Mouse (Mus musculus): ENCODE measurements around the gene Syt16. TPM values are rescaled to one million over a fixed set of nuclear protein-coding genes. Genes with fewer than 3 reads are reported as not detected.

Syt16 gene
- polyA plus RNA-seq, 1 experiment, result not detected

DNA sequence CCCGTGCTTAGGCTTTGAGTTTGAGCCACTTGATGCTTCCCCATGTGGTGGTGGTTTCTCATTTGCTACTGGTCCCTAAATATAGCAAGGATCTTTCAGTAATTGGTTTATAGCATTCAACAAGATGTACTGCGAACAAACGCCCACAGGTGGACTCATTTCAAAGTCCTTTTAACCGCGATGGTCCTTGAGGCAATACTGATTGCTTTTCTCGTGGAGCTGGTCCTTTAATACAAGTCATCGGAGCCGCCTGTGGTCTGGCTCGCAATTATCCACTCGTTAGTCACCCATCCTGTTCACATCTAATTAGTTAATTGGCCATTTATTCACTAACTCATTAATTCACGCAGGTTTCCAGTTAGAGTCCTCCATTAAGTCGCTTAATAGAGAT, 560 bp upstream of the Syt16 start:
- H3K4me3 ChIP-seq (ENCODE audit: insufficient read depth, low read length), result no peak overlapping the region
- no peak overlapping the region for H3K27ac ChIP-seq (ENCODE audit: insufficient read depth, low read length)
- no peaks in the 10 kb centered on the region for H3K4me1 ChIP-seq (ENCODE audit: control insufficient read depth, insufficient read depth, low read length)
- TF ChIP-seq POLR2A (IDR thresholded peaks at IDR 0.05; ENCODE audit: low read depth, low read length) (no peak), CTCF (IDR thresholded peaks at IDR 0.05; ENCODE audit: borderline replicate concordance, insufficient read depth, low read length) (no peak)

DNA sequence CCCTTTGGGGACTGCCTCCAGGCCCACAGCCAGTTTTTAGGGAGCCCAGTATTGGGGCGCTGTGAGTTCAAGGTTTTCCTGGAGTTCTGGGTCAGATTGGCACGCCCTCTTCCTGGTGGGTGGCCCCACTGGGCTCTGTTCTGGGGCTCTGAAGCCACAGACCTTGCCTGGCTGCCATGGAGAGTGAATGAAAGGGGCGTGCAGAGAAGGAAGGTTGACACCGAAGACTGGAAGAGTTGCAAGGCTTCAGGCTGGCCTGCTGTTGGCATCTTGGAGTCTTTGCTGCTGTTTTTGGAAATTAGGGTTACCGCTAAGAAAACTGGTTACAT, 631 bp downstream of the Syt16 start:
- H3K27ac ChIP-seq (ENCODE audit: insufficient read depth, low read length), result no peak overlapping the region

DNA sequence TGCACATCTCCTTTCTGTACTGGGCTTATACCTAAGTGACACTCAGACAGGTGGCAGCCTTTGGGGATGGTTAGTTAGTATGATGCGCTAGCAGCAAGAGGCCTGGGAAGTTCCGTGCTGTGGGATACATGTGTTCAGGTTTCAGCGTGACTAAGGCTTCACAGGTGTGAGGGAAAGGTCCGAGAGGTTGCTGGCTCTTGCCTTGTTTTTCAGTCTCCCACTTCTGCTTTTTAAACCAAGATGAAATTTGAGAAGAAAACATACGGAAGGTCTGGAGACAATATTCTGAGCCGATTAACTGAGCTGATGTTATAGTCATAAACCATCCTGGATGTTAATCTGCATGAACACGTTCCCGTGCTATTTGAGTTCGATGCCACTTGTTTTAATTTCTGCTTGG, 5.0 kb downstream of the Syt16 start:
- TF ChIP-seq POLR2A (IDR thresholded peaks at IDR 0.05; ENCODE audit: low read depth, low read length) (no peak), CTCF (IDR thresholded peaks at IDR 0.05; ENCODE audit: borderline replicate concordance, insufficient read depth, low read length) (no peak)
- H3K4me1 ChIP-seq (ENCODE audit: control insufficient read depth, insufficient read depth, low read length), result no peaks in the 10 kb centered on the region
- H3K4me3 ChIP-seq (ENCODE audit: insufficient read depth, low read length), result no peak overlapping the region
- H3K27ac ChIP-seq (ENCODE audit: insufficient read depth, low read length), result no peak overlapping the region

More for the DNA sequence above, 631 bp downstream of the Syt16 start:
- no peaks in the 10 kb centered on the region for H3K4me1 ChIP-seq (ENCODE audit: control insufficient read depth, insufficient read depth, low read length)
- H3K4me3 ChIP-seq (ENCODE audit: insufficient read depth, low read length), result no peak overlapping the region
- TF ChIP-seq POLR2A (IDR thresholded peaks at IDR 0.05; ENCODE audit: low read depth, low read length) (no peak), CTCF (IDR thresholded peaks at IDR 0.05; ENCODE audit: borderline replicate concordance, insufficient read depth, low read length) (no peak)

DNA sequence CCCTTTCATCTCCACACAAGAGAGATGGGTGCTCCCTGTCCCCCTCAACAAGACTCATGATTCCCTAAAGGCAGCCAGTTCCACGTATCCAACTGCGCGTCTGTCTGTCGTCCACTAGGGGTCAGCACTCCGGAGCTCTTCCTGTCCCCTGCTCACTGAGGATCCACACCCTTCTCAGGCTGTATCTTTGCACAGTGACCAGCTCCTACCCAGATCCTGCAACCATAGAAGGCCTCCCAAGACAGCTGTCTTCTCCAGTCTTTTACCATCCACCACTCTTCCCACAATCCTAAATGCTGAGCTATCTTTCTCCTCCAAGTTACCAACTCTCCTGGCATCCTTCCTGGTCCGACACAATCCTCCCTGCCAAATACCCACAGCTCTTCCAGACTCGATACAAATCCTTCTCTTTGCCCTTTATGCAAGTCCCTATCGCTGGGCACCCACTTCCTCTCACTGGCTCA, 12.0 kb downstream of the Syt16 start:
- no peak overlapping the region for H3K4me3 ChIP-seq (ENCODE audit: insufficient read depth, low read length)
- no peak overlapping the region for H3K27ac ChIP-seq (ENCODE audit: insufficient read depth, low read length)
- TF ChIP-seq POLR2A (IDR thresholded peaks at IDR 0.05; ENCODE audit: low read depth, low read length), result no peak
- TF ChIP-seq CTCF (IDR thresholded peaks at IDR 0.05; ENCODE audit: borderline replicate concordance, insufficient read depth, low read length), result peak; percentile 87
- peaks cover 3% of the 10 kb centered on the region; the same call in 1 of the 2 replicates for H3K4me1 ChIP-seq (ENCODE audit: control insufficient read depth, insufficient read depth, low read length)

DNA sequence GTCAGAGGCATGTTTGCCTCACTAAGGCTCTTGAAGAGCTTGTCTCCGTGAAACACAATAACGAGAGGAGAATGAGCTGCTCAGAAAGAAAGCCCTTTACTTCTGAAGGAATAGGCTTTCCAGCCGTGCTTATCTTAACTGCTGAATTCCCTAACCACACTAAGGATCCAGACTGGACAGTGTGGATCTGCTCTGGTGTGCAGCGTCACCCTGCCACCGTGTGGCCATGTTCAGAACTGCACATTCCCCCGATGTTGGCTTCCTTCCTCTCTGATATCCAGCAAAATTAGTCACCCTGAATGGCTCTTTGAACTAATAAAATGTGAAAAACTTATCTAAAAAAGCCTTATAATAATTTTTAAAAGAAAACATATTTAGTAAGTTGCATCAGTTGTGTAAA, 16.3 kb downstream of the Syt16 start:
- TF ChIP-seq POLR2A (IDR thresholded peaks at IDR 0.05; ENCODE audit: low read depth, low read length), result no peak
- TF ChIP-seq CTCF (IDR thresholded peaks at IDR 0.05; ENCODE audit: borderline replicate concordance, insufficient read depth, low read length), result peak; percentile 100
- Histone ChIP-seq H3K27ac (ENCODE audit: insufficient read depth, low read length) (no peak overlapping the region), H3K4me3 (ENCODE audit: insufficient read depth, low read length) (no peak overlapping the region), H3K4me1 (ENCODE audit: control insufficient read depth, insufficient read depth, low read length) (peaks cover 3% of the 10 kb centered on the region; the same call in 1 of the 2 replicates)

DNA sequence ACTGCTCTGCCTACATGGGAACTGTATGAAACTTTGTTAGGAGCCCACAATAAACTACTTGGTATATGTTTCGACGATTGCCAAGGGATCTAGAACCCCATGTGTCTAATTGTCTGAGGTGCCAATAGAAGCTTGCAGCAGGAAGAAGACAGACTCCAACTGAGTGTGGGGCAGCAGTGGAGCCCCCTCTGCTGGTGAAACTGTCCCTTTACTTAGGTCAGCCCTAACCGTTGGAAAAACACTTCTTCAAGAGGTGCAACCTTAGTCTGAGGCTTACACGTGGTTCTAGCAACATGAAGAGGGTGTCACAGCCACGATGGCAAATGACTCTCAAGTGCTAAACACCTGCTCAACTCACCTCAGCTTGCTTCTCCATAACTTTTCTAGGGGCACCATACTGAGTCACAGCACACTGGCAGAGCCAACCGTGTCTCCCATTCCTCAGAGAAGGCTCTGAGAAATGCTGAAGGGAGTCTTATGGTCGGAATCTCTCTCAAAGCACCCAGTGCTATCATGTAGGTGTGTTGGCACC, 17.3 kb downstream of the Syt16 start:
- H3K4me1 ChIP-seq (ENCODE audit: control insufficient read depth, insufficient read depth, low read length), result peaks cover 3% of the 10 kb centered on the region; the same call in 1 of the 2 replicates
- no peak for TF ChIP-seq CTCF (IDR thresholded peaks at IDR 0.05; ENCODE audit: borderline replicate concordance, insufficient read depth, low read length)
- TF ChIP-seq POLR2A (IDR thresholded peaks at IDR 0.05; ENCODE audit: low read depth, low read length), result no peak
- no peak overlapping the region for H3K4me3 ChIP-seq (ENCODE audit: insufficient read depth, low read length)
- no peak overlapping the region for H3K27ac ChIP-seq (ENCODE audit: insufficient read depth, low read length)

DNA sequence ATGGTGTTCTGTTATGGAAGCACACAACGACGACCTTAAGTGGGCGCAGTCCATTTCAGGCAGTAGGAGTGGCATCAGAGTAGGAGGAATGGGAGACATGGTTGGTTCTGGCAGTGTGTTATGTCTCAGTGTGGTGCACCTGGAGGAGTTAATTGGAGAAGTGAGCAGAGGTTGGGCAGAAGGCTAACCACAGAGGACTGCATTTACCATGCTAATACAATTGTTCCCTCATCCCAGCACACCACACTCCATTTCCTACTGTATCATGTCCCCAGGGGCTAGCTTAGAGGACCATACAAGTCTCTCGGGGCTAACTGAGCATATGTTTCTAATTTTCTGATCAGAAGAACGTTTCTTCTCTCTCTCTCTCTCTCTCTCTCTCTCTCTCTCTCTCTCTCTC, 18.0 kb downstream of the Syt16 start:
- no peak overlapping the region for H3K4me3 ChIP-seq (ENCODE audit: insufficient read depth, low read length)
- TF ChIP-seq CTCF (IDR thresholded peaks at IDR 0.05; ENCODE audit: borderline replicate concordance, insufficient read depth, low read length), result no peak
- no peak for TF ChIP-seq POLR2A (IDR thresholded peaks at IDR 0.05; ENCODE audit: low read depth, low read length)
- H3K4me1 ChIP-seq (ENCODE audit: control insufficient read depth, insufficient read depth, low read length), result peaks cover 3% of the 10 kb centered on the region; the same call in 1 of the 2 replicates
- no peak overlapping the region for H3K27ac ChIP-seq (ENCODE audit: insufficient read depth, low read length)

DNA sequence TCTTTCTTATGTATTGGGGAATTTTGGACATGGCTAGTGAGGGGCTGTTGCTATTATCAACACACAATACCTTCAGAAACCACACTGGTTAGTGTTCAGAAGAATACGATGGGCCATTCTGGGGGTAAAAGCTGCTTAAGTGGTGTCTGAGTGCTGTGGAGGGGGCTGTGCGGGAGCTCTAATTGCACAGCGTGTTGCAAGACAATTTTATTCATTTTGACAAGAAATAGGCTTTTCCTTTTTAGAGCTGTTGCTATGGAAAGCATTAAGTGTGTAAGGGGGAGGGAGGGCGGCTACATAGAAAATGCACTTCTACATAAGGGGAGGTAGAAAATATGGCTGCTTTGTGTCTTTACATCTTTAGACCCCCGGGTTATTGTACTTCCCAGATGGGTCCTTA, 25.8 kb downstream of the Syt16 start:
- TF ChIP-seq CTCF (IDR thresholded peaks at IDR 0.05; ENCODE audit: borderline replicate concordance, insufficient read depth, low read length) (no peak), POLR2A (IDR thresholded peaks at IDR 0.05; ENCODE audit: low read depth, low read length) (no peak)
- Histone ChIP-seq H3K4me1 (ENCODE audit: control insufficient read depth, insufficient read depth, low read length) (no peaks in the 10 kb centered on the region), H3K4me3 (ENCODE audit: insufficient read depth, low read length) (no peak overlapping the region), H3K27ac (ENCODE audit: insufficient read depth, low read length) (no peak overlapping the region)

DNA sequence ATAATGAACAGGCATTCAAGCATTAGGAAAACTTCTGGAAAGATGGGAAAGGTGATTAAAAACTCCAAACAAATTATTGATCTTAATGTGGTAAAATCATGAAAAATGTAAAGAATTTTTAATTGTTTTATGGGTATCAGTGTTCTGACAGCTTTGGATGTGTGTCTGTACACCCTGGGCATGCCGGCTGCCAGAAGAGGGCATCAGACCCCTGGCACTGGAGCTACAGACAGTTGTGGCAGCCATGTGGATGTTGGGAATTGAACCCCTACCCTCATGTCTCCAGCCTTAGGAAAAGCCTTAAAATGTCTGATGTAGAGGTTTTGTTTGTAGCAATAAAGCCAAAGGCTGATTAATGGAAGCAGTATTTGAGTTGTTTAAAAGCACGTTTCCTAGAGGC, 27.5 kb downstream of the Syt16 start:
- TF ChIP-seq POLR2A (IDR thresholded peaks at IDR 0.05; ENCODE audit: low read depth, low read length) (no peak), CTCF (IDR thresholded peaks at IDR 0.05; ENCODE audit: borderline replicate concordance, insufficient read depth, low read length) (no peak; the same call in 1 of the 2 replicates)
- H3K4me3 ChIP-seq (ENCODE audit: insufficient read depth, low read length), result no peak overlapping the region
- H3K27ac ChIP-seq (ENCODE audit: insufficient read depth, low read length), result no peak overlapping the region
- no peaks in the 10 kb centered on the region for H3K4me1 ChIP-seq (ENCODE audit: control insufficient read depth, insufficient read depth, low read length)

DNA sequence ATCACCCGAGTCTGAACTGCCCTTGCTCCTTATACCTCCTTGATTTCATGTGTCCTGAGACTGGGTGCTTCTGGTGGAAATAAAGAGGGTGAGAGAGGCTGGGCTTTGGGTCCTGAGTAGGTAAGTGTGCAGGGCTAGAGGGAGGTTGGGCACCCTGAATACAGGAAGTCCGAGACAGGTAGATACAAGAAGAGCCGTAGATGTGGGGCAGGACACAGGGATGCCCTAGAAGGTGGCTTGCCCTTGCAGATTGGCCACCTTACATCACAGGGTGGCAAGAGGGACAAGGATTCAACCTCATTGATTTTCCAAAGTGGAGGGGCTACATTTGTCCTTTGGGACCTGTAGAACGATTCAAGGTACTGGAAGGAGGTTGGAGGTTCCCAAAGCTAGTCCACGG, 45.8 kb downstream of the Syt16 start:
- no peaks in the 10 kb centered on the region for H3K4me1 ChIP-seq (ENCODE audit: control insufficient read depth, insufficient read depth, low read length)
- no peak overlapping the region for H3K4me3 ChIP-seq (ENCODE audit: insufficient read depth, low read length)
- H3K27ac ChIP-seq (ENCODE audit: insufficient read depth, low read length), result no peak overlapping the region
- TF ChIP-seq POLR2A (IDR thresholded peaks at IDR 0.05; ENCODE audit: low read depth, low read length) (no peak), CTCF (IDR thresholded peaks at IDR 0.05; ENCODE audit: borderline replicate concordance, insufficient read depth, low read length) (no peak)

DNA sequence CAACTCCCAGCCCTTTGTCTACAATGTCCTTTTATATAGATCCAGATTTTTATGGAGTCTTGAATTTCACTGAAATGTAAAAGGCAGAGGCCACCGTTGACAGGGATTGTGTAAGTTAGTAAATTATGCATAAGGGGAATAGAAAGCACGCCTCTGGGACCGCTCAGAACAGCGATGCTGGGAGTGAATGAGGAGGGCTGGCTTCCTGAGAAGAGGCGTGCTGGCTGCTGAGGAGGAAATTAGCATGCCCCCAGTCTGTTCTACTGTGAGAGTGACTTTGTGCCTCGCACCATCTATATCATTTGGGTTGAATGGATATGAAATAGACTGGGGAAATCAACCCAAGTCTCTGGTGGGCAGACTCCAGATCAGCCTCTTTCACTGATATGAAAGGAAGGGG, 46.3 kb downstream of the Syt16 start:
- Histone ChIP-seq H3K27ac (ENCODE audit: insufficient read depth, low read length) (no peak overlapping the region), H3K4me3 (ENCODE audit: insufficient read depth, low read length) (no peak overlapping the region), H3K4me1 (ENCODE audit: control insufficient read depth, insufficient read depth, low read length) (no peaks in the 10 kb centered on the region)
- TF ChIP-seq CTCF (IDR thresholded peaks at IDR 0.05; ENCODE audit: borderline replicate concordance, insufficient read depth, low read length) (no peak), POLR2A (IDR thresholded peaks at IDR 0.05; ENCODE audit: low read depth, low read length) (no peak)

All from embryonic fibroblast, embryonic 13.5 days (primary cell).